Mouse (Mus musculus) adrenal gland, adult 2 months (tissue): Measurements from ENCODE around the gene Pdlim1. TPM values are rescaled to one million over a fixed set of nuclear protein-coding genes. Genes with fewer than 3 reads are reported as not detected.

ENCODE experiments used
- DNase-seq: peaks from one replicate; pipeline ENCODE4 v3.0.0; 2021
- polyA plus RNA-seq: library from polyadenylated mRNA; depleted of rRNA; stranded (reverse); fragments of >200 nt; gene quantifications from 2 replicates; pipeline ENCODE4 v1.2.3, GENCODE M21; 2012
- total RNA-seq, 2 experiments: library from RNA; stranded (reverse); gene quantifications; 2 replicates each; pipeline ENCODE4 v1.2.3; 2021

The Pdlim1 gene
- total and polyA plus RNA-seq, 3 experiments, result 4.9 to 25.8 (median 20.9) TPM

GRCm38 (mm10) chr19:40284704-40285103 is 13.1 kb upstream of the Pdlim1 start:
- DNase-seq, result no peak

GRCm38 (mm10) chr19:40283415-40283814 is 11.8 kb upstream of the Pdlim1 start:
- no peak for DNase-seq

GRCm38 (mm10) chr19:40278372-40279023 is 6.9 kb upstream of the Pdlim1 start:
- no peak for DNase-seq

GRCm38 (mm10) chr19:40277494-40277893 is 5.9 kb upstream of the Pdlim1 start:
- DNase-seq, result no peak

- no peak for DNase-seq
These were observed 4.0 kb upstream of the Pdlim1 start for GRCm38 (mm10) chr19:40275401-40276188.

GRCm38 (mm10) chr19:40272674-40273073 is 1.0 kb upstream of the Pdlim1 start:
- DNase-seq, result no peak

- DNase-seq, result peak; percentile 63
These were observed 1.0 kb downstream of the Pdlim1 start for GRCm38 (mm10) chr19:40270351-40271307.

GRCm38 (mm10) chr19:40269526-40269925 is 2.1 kb downstream of the Pdlim1 start:
- no peak for DNase-seq

- DNase-seq, result no peak
These were observed 3.1 kb downstream of the Pdlim1 start for GRCm38 (mm10) chr19:40268493-40268892.

GRCm38 (mm10) chr19:40267380-40267779 is 4.3 kb downstream of the Pdlim1 start:
- no peak for DNase-seq

- DNase-seq, result no peak
These were observed 12.2 kb downstream of the Pdlim1 start for GRCm38 (mm10) chr19:40259485-40259884.

- DNase-seq, result peak; percentile 28
These were observed 14.2 kb downstream of the Pdlim1 start for GRCm38 (mm10) chr19:40257396-40257795.

- no peak for DNase-seq
These were observed 15.1 kb downstream of the Pdlim1 start for GRCm38 (mm10) chr19:40256376-40257050.

- no peak for DNase-seq
These were observed 16.1 kb downstream of the Pdlim1 start for GRCm38 (mm10) chr19:40255561-40255960.

GRCm38 (mm10) chr19:40254741-40255140 is 16.9 kb downstream of the Pdlim1 start:
- DNase-seq, result no peak

GRCm38 (mm10) chr19:40253768-40254167 is 17.9 kb downstream of the Pdlim1 start:
- no peak for DNase-seq

- no peak for DNase-seq
These were observed 20.5 kb downstream of the Pdlim1 start for GRCm38 (mm10) chr19:40251115-40251514.

GRCm38 (mm10) chr19:40249352-40249751 is 22.3 kb downstream of the Pdlim1 start:
- DNase-seq, result no peak

- DNase-seq, result no peak
These were observed 23.2 kb downstream of the Pdlim1 start for GRCm38 (mm10) chr19:40248476-40248875.

GRCm38 (mm10) chr19:40247268-40247666 is 24.4 kb downstream of the Pdlim1 start:
- no peak for DNase-seq

- no peak for DNase-seq
These were observed 24.9 kb downstream of the Pdlim1 start for GRCm38 (mm10) chr19:40246646-40247267.
